Mouse (Mus musculus) CH12.LX (cell line): Measurements from ENCODE around the gene Dnajb13. TPM values are rescaled to one million over a fixed set of nuclear protein-coding genes. Genes with fewer than 3 reads are reported as not detected.

Source experiments
- DNase-seq: peaks from one replicate; pipeline ENCODE4 v3.0.0-alpha.2; 2013; ENCODE audit errors: extremely low read depth
- H3K27ac ChIP-seq: 2 replicates; pipeline ENCODE4 v1.5.1; 2012; ENCODE audit warnings: low read depth, mild to moderate bottlenecking, control low read depth, moderate library complexity; ENCODE audit not compliant: insufficient read depth
- H3K27me3 ChIP-seq: replicated peaks from 2 replicates; pipeline ENCODE3; 2012; ENCODE audit warnings: inconsistent platforms
- H3K36me3 ChIP-seq, 2 experiments: replicated peaks in 1 of 2; 2 replicates each; pipeline versions ENCODE3 to v1.6.1; 2012; ENCODE audit warnings: inconsistent platforms in 1 of 2, low read length in 1 of 2, mild to moderate bottlenecking in 1 of 2, mixed read lengths in 1 of 2, moderate library complexity in 1 of 2; ENCODE audit not compliant: control insufficient read depth in 1 of 2, insufficient read depth in 1 of 2
- H3K4me1 ChIP-seq, 2 experiments: 2 replicates each; pipeline ENCODE4 v1.6.1; 2012; ENCODE audit warnings: inconsistent platforms in 1 of 2, moderate library complexity in 1 of 2; ENCODE audit not compliant: insufficient read depth in 2 of 2, control insufficient read depth in 1 of 2
- H3K4me2 ChIP-seq: 2 replicates; pipeline ENCODE4 v1.6.1; 2012; ENCODE audit warnings: low read depth, mild to moderate bottlenecking, control low read depth; ENCODE audit not compliant: poor library complexity, insufficient read depth, severe bottlenecking
- H3K4me3 ChIP-seq, 3 experiments: fragments of 150-350 bp in 1 of 3; sonication (generic) in 1 of 3; replicated peaks in 1 of 3; 2 replicates each; pipeline versions ENCODE3 to v1.5.1; 2011 to 2012; ENCODE audit warnings: low read depth in 2 of 3, low read length in 2 of 3, mild to moderate bottlenecking in 2 of 3, moderate library complexity in 2 of 3, control low read depth in 1 of 3, improper control_type of control experiment in 1 of 3, inconsistent platforms in 1 of 3, mixed read lengths in 1 of 3; ENCODE audit not compliant: poor library complexity in 1 of 3
- H3K79me2 ChIP-seq: replicated peaks from 2 replicates; pipeline ENCODE4 v1.6.1; 2012; ENCODE audit warnings: mild to moderate bottlenecking, moderate library complexity; ENCODE audit not compliant: control insufficient read depth, poor library complexity, insufficient read depth, severe bottlenecking; ENCODE audit errors: extremely low read depth
- H3K9ac ChIP-seq: 2 replicates; pipeline ENCODE4 v1.6.1; 2012; ENCODE audit warnings: low read depth, mild to moderate bottlenecking, control low read depth, moderate library complexity; ENCODE audit not compliant: insufficient read depth
- H3K9me3 ChIP-seq: replicated peaks from 2 replicates; pipeline ENCODE3; 2012; ENCODE audit warnings: low read length, inconsistent platforms, mixed read lengths
- CHD2 ChIP-seq: IDR thresholded peaks from 2 replicates; pipeline ENCODE4 v1.6.1; 2011; ENCODE audit warnings: low read length, improper control_type of control experiment
- CTCF ChIP-seq, 2 experiments: IDR thresholded peaks in 1 of 2; conservative IDR thresholded peaks in 1 of 2; 2 replicates each; pipeline ENCODE4 v1.5.1; 2011 to 2012; ENCODE audit warnings: low read depth in 2 of 2, low read length in 2 of 2, improper control_type of control experiment in 1 of 2, inconsistent platforms in 1 of 2, mild to moderate bottlenecking in 1 of 2, moderate library complexity in 1 of 2
- ETS1 ChIP-seq: conservative IDR thresholded peaks from 2 replicates; pipeline ENCODE4 v1.6.1; 2012; ENCODE audit warnings: low read depth, mild to moderate bottlenecking, inconsistent platforms, low read length, improper control_type of control experiment, moderate library complexity
- GABPA ChIP-seq: IDR thresholded peaks from 2 replicates; pipeline ENCODE4 v1.6.1; 2012; ENCODE audit warnings: low read depth, low read length, improper control_type of control experiment, inconsistent platforms; ENCODE audit not compliant: insufficient replicate concordance
- HCFC1 ChIP-seq: IDR thresholded peaks from 2 replicates; pipeline ENCODE4 v1.6.1; 2012; ENCODE audit warnings: low read depth, mild to moderate bottlenecking, inconsistent platforms, low read length, improper control_type of control experiment
- JUN ChIP-seq: IDR thresholded peaks from 2 replicates; pipeline ENCODE4 v1.6.1; 2011; ENCODE audit warnings: low read depth, mild to moderate bottlenecking, low read length, improper control_type of control experiment, moderate library complexity; ENCODE audit not compliant: insufficient read depth
- KAT2A ChIP-seq: IDR thresholded peaks from 2 replicates; pipeline ENCODE4 v1.6.1; 2012; ENCODE audit warnings: low read length, improper control_type of control experiment, inconsistent platforms; ENCODE audit not compliant: insufficient replicate concordance
- MAX ChIP-seq: IDR thresholded peaks from 2 replicates; pipeline ENCODE4 v1.6.1; 2011; ENCODE audit warnings: low read length, improper control_type of control experiment
- MXI1 ChIP-seq: IDR thresholded peaks from 2 replicates; pipeline ENCODE4 v1.6.1; 2011; ENCODE audit warnings: mild to moderate bottlenecking, low read depth, low read length, improper control_type of control experiment
- NRF1 ChIP-seq: IDR thresholded peaks from 2 replicates; pipeline ENCODE4 v1.6.1; 2014; ENCODE audit warnings: low read depth, mild to moderate bottlenecking, inconsistent platforms, low read length, improper control_type of control experiment, moderate library complexity
- PAX5 ChIP-seq: IDR thresholded peaks from 2 replicates; pipeline ENCODE4 v1.6.1; 2012; ENCODE audit warnings: low read length, inconsistent platforms, mixed read lengths
- POLR2AphosphoS2 ChIP-seq: IDR thresholded peaks from 2 replicates; pipeline ENCODE4 v1.6.1; 2011; ENCODE audit warnings: low read depth, low read length, improper control_type of control experiment
- RAD21 ChIP-seq: IDR thresholded peaks from 2 replicates; pipeline ENCODE4 v1.6.1; 2011; ENCODE audit warnings: low read depth, mild to moderate bottlenecking, low read length, improper control_type of control experiment, moderate library complexity
- RCOR1 ChIP-seq: conservative IDR thresholded peaks from 2 replicates; pipeline ENCODE4 v1.6.1; 2012; ENCODE audit warnings: low read depth, mild to moderate bottlenecking, inconsistent platforms, low read length, improper control_type of control experiment
- SIN3A ChIP-seq: IDR thresholded peaks from 2 replicates; pipeline ENCODE4 v1.6.1; 2012; ENCODE audit warnings: low read length, improper control_type of control experiment, inconsistent platforms
- TCF12 ChIP-seq: IDR thresholded peaks from 2 replicates; pipeline ENCODE4 v1.6.1; 2014; ENCODE audit warnings: low read depth, mild to moderate bottlenecking, inconsistent platforms, low read length, improper control_type of control experiment
- ZC3H11A ChIP-seq: IDR thresholded peaks from 2 replicates; pipeline ENCODE4 v1.6.1; 2012; ENCODE audit warnings: low read depth, mild to moderate bottlenecking, inconsistent platforms, low read length, improper control_type of control experiment
- ZKSCAN1 ChIP-seq: IDR thresholded peaks from 2 replicates; pipeline ENCODE4 v1.6.1; 2012; ENCODE audit warnings: low read depth, inconsistent platforms, low read length, improper control_type of control experiment, borderline replicate concordance
- ZNF384 ChIP-seq: IDR thresholded peaks from 2 replicates; pipeline ENCODE4 v1.6.1; 2012; ENCODE audit warnings: low read depth, low read length, improper control_type of control experiment, inconsistent platforms
- dilution Hi-C: fragments of 300-500 bp; cut with MboI; formaldehyde crosslinking; loops from 2 replicates; pipeline ENCODE4 v1.14.3; 2020; ENCODE audit warnings: low sequenced_read_pairs; ENCODE audit not compliant: extremely low pct_unique_long_range_greater_than_20kb, extremely low pct_ligation_motif_present
- in situ Hi-C: fragments of 300-500 bp; cut with MboI; formaldehyde crosslinking; loops from 3 replicates; pipeline ENCODE4 v1.14.3; 2019; ENCODE audit warnings: low sequenced_read_pairs, low pct_ligation_motif_present, low pct_unique_long_range_greater_than_20kb, mixed read lengths
- polyA plus RNA-seq: library from polyadenylated mRNA; unstranded; fragments of >175 nt; gene quantifications from 2 replicates; pipeline ENCODE4 v1.2.1, GENCODE M21; 2012; ENCODE audit warnings: low read depth; ENCODE audit not compliant: insufficient read length
- total RNA-seq, 2 experiments: library from RNA; depleted of rRNA; stranded (reverse); fragments of 300-350 nt in 1 of 2; fragments of >200 nt in 1 of 2; gene quantifications; 2 replicates each; pipeline ENCODE4 v1.2.3; 2012 to 2014

The Dnajb13 gene
- total and polyA plus RNA-seq, 3 experiments = 13.9 to 32.0 (median 15.6) TPM

- no peak overlapping the region for H3K27ac ChIP-seq
- dilution Hi-C loops = no loop called here
- H3K4me1 ChIP-seq = peaks cover 0 to 13% of the 10 kb centered on the region in 2 experiments; a peak in 2 of 4 replicates
- no peaks in the 10 kb centered on the region for H3K9me3 ChIP-seq
- peaks cover 15 to 34% of the 10 kb centered on the region in 2 experiments for H3K36me3 ChIP-seq
- TF ChIP-seq ZNF384 (no peak), HCFC1 (no peak), RAD21 (no peak), CTCF (conservative IDR thresholded peaks at IDR 0.05 in 1 of 2, IDR thresholded peaks at IDR 0.05 in 1 of 2; ENCODE audit: low read depth in 2 of 2, low read length in 2 of 2) (no peak), RCOR1 (no peak), ZKSCAN1 (no peak), KAT2A (no peak), TCF12 (no peak), PAX5 (no peak), ETS1 (no peak), MXI1 (no peak), SIN3A (no peak), ZC3H11A (no peak), POLR2AphosphoS2 (no peak)
- TF ChIP-seq, all 38 proteins: peak for 0
- no peak overlapping the region for H3K4me2 ChIP-seq
- H3K4me3 ChIP-seq = no peak overlapping the region
- H3K79me2 ChIP-seq = 0 out of 2 replicates have a peak, but pooled peaks cover 5% of the 10 kb centered on the region
- H3K27me3 ChIP-seq = no peaks in the 10 kb centered on the region
- no peak overlapping the region for H3K9ac ChIP-seq
- no peak for DNase-seq
- in situ Hi-C loops = loop anchor here (5.0 kb wide), 2 partner anchors 43 to 113 kb away; no protein-coding TSS in a partner anchor
These were observed 24.8 kb upstream of the Dnajb13 start for GRCm38 (mm10) chr7:100539516-100539915.

GRCm38 (mm10) chr7:100537519-100537902, 22.8 kb upstream of the Dnajb13 start:
- H3K9me3 ChIP-seq = no peaks in the 10 kb centered on the region
- dilution Hi-C loops = no loop called here

More at GRCm38 (mm10) chr7:100537519-100537902, 22.8 kb upstream of the Dnajb13 start:
- Histone ChIP-seq H3K4me1 (peaks cover 0 to 13% of the 10 kb centered on the region in 2 experiments; a peak in 2 of 4 replicates), H3K4me2 (peak overlapping the region; percentile 96), H3K27me3 (no peaks in the 10 kb centered on the region), H3K4me3 (peak overlapping the region; percentile 75 to 86 (median 82)), H3K9ac (peak overlapping the region; percentile 85), H3K79me2 (0 out of 2 replicates have a peak, but pooled peaks cover 5% of the 10 kb centered on the region), H3K27ac (peak overlapping the region; percentile 62; the same call in 1 of the 2 replicates), H3K36me3 (peaks cover 15 to 37% of the 10 kb centered on the region in 2 experiments)
- no peak for TF ChIP-seq GABPA
- no peak for TF ChIP-seq JUN
- TF ChIP-seq CTCF (conservative IDR thresholded peaks at IDR 0.05 in 1 of 2, IDR thresholded peaks at IDR 0.05 in 1 of 2; ENCODE audit: low read depth in 2 of 2, low read length in 2 of 2) = no peak
- no peak for TF ChIP-seq CHD2
- TF ChIP-seq MAX = no peak
- no peak for TF ChIP-seq NRF1
- TF ChIP-seq ZNF384 = no peak
- TF ChIP-seq ZC3H11A = no peak
- peak; percentile 6 for DNase-seq
- in situ Hi-C loops = loop anchor here (5.0 kb wide), 2 partner anchors 45 to 115 kb away; no protein-coding TSS in a partner anchor
